Mouse (Mus musculus) urinary bladder, adult 18-20 months (tissue): ENCODE results near the gene Plcxd1.
"Not testable (repeated sequence)": the region's sequence is repeated elsewhere in the genome, so short reads cannot be mapped to it uniquely, and the experiment has no call there.

Source experiments
- DNase-seq, 2 experiments: peaks; one replicate each; pipeline ENCODE4 v3.0.0; 2022; ENCODE audit warnings: low spot score in 2 of 2, mixed read lengths in 2 of 2

Plcxd1 gene

DNA sequence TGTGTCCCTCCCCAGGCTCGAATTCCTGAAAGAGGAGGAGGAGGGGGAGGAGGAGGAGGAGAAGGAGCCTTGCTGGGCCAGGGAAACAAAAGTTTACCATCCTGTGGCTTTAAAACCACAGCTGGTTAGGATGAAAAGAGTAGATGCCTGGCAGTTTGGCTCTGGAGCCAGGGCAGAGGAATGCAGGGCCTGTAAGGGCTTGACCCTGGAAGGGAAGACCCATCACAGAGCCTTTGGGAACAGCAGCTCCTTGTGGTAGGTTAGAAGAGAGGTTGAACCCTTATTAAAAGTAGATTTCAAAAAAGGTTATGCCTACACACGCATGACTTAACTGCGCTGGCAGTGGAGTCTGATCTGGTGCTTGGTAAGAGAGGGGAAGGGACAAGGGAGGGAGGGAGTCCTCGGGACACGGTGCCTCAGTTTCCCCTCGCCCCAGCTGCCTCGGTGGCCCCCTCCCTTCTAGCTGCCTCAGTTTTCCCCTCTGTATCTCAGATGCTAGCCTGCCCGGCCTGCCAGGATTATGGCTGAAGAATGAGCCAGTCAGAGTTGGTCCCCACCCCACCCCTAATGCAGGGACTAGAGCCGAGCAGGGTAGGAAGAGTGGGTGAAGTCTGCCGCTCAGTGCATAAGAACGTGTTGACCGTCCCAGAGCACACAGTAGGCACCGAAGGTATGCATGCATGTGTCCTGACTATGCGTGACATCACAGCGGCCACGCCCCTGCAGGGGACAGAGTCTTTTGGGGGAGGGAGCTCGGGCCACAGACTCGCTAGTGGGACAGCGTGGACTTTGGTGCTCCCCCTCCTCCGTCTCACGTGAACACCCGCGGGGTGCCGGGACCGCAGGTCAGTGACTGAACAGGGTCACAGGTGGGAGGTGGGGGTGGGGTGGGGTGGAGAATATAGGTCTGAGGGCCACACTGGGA lies at the start of gene Plcxd1:
Plcxd1 (plus strand) TSS at position 314 of the 925 bp plus-strand sequence.
- no peak for DNase-seq

DNA sequence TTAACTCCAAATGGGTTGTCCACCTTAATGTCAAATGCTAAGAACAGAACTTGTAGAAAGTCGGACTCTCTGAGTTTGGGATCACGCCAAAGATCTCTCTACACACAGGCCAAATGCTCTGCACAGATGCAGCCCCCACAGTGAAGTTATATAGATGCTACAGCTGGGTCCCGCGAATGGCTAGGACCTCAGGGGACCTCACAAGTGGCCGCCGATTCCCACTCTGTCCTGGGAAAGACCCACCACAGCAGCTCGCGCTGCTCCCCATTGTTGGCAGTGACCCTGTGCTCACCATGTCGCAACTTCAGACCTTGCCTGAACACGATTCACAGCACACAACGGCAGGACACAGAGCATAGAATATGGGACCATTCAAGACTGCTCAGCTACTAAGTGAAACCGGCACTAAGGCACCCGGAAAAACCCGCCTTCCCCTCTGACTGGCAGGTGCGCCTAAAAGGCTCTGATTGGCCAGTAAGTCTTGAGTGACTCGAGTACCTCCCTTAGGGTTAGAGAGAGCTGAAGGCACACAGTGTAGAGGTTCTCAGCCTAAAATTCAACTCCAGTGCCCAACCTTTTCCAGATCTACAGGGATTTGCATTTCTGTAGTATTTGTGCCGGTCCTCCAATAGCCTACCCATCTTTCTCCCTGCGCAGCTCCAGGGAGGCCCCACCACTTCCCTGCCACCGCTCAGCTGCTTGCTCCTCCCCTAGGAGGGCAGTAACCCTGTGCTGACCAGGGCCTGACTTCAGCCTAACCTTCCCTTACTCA lies 41.9 kb upstream of the Plcxd1 start:
- peak; percentile 81 for DNase-seq

DNA sequence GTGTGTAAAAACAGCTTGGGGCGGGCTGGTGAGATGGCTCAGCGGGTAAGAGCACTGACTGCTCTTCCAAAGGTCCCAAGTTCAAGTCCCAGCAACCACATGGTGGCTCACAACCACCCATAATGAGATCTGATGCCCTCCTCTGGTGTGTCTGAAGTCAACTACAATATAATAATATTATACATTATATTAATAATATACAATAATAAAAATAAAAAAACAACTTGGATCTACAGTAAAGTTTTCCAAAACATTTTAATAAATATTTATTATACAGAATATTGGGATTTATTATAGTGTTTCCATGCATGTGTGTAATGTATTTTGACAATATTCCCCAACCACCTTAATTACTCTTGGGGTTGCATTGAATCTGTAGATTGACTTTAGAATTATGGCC lies 27.4 kb upstream of the Plcxd1 start, which contains the start of gene Gm17655:
Gm17655 (minus strand) TSS at position 101 of the 400 bp plus-strand sequence.
- not testable (repeated sequence) for DNase-seq

DNA sequence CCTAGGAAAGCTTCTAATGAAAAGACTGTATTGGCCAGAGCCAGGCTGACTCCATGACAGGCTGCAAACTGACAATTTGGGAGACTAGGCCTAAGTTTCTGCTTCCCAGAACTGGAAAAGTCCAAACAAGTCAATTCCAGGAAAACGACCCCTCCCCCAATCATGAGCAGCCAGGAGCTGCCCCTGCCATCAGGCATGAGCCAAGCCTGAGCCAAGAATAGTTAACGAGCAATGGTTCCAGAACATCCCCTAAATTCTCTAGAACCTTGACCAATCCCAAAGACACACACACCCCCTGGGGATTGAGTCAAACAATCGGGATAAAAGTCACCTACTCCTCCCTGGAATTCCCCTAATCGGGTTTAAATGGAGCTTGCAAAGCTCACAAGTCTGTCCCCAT lies 16.8 kb upstream of the Plcxd1 start:
- no peak for DNase-seq

DNA sequence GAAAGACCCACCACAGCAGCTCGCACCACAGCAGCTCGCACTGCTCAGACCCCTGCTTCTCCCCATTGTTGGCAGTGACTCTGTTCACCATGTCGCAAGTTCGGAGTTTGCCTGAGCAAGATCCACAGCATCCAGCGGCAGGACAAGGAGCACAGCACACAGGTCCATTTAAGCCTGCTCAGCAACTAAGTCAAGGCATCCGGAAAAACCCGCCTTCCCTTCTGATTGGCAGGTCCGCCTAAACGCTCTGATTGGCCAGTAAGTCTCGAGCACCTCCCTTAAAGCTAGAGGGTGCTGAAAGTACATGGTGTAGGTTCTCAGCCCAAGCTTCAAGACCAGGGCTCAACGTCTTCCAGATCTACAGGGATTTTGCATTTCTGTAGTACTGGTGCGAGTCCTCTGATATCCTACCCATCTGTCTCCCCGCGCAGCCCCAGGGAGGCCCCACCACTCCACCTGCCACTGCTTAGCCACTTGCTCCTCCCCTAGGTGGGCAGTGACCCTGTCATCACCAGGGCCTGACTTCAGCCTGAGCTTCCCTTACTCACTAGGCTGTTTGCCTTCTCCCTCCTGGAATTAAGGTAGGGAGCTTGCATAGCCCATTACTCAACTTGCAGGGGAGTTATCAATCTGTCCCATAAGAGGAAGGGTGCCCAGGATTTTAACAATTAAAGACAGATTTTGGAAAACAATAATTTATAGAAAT lies 13.5 kb upstream of the Plcxd1 start:
- DNase-seq = no peak

DNA sequence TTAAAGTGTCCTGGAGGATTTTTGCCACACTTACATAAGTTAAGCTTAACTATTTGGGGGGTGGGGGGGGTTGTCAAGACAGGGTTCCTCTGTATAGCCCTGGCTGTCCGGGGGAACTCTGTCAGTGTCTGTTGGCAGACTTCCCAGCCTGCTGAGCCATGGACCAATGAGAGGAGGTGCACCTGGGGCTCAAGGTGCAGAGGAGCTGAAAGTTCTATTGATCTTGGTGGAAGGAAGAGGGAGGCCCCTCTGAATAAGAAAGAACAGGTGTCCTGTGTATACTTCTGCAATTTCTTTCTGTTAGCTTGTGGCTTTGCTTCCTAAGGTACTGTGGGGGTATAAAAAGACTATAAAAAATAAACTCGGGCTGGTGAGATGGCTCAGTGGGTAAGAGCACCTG lies 8.2 kb upstream of the Plcxd1 start:
- no peak for DNase-seq

DNA sequence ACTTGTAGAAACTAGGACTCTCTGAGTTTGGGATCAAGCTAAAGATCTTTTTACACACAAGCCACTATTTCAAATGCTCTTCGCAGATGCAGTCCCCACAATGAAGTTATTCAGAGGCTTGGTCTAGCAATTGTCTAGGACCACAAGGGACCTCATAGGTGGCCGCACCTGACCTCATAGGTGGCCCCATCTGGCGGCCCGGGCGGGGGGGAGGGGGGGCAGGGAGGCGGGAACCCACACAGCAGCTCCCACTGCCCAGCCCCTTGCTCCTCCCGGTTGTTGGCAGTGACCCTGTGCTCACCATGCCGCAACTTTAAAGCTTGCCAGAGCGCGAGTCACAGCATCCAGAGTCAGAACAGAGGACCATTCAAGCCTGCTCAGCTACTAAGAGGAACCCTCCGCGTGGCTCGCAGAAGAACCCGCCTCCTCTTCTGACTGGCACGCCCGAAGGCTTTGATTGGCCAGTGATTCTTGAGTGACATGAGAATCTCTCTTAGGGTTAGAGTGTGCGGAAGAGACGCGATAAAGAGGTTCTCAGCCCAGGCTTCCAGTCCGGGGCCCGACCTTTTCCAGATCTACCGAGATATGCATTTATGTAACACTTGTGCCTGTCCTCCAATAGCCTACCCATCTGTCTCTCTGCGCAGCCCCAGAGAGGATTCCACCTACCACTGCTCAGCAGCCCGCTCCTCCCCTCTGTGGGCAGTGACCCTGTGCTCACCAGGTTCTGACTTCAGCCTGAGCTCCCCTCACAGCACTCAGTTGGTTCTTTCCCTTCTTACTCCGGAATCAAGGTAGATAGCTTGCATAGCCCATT lies 5.5 kb upstream of the Plcxd1 start, which contains the start of gene Gm35315:
Gm35315 (minus strand) TSS at position 391 of the 817 bp plus-strand sequence.
- DNase-seq = peak; percentile 78 to 80

DNA sequence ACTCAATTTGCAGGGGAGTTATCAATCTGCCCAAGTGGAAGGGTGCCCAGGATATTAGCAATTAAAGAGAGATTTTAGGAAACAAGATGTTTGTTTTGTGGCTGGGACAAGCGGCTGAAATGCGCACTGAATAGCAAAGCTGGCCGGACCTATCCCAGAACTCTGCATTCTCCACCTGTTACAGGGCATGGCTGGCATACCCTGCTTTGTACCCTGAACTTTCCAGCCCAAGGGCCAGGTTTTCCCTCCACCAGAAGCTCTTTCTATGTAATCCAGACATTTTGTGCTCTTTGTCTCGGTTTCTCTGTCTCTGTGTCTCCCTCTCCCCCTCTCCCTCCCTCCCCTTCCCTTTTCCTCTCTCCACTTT lies 4.9 kb upstream of the Plcxd1 start:
- DNase-seq = no peak

DNA sequence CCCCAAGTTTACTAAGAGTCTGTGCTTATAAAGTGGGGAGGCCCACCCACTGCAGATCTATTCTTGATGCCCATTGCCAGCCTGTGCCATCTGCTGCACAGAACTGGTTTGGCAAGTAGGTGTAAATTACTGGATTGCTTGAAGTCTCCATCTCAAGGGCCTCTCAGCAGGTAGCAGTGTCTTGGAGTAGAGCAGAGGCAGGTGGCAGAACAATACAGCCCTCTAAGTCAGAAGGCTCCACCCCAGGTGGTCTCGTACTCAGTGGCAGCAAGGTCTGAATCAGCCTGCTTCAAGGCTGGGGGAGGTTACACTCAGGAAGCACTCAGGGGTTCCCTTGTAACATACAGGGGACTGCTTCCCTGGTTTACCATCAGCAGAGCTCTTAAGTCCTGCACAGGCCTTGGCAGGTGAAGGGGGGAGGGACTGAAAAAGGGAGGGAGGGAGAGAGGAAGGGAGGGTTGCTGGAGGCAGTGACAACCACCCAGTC lies 735 bp upstream of the Plcxd1 start:
- no peak for DNase-seq

DNA sequence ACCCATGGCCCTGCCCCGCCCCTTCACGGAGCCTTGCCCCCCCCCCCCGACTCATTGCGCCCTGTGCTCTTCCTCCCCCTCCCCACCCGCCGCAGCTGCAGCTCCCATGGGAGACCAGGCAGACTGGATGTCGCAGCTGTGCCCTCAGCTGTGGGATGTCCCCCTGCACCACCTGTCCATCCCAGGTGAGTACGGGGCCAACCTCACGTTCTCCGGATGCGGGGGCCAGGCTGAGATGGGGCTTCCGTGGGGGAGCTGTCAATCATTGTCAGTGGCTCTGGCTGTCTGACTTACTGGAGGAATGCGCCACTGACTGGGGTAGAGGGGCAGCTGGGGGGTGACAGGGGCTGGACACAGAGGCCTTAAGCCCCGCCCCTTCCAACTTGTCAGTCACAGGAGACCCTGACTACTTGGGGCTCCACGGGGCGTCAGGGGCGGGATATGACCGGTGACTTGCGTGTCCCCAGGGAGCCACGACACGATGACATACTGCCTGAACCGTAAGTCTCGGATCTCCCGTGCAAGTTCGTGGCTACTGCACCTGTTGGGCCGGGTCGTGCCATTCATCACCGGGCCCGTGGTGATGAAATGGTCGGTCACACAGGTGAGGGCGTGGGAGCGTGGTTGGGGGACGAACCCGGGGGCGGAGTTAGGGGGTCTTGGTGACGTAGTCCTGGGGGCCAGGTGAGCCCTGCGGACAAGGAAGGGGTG lies 1.3 kb downstream of the Plcxd1 start:
- no peak for DNase-seq

DNA sequence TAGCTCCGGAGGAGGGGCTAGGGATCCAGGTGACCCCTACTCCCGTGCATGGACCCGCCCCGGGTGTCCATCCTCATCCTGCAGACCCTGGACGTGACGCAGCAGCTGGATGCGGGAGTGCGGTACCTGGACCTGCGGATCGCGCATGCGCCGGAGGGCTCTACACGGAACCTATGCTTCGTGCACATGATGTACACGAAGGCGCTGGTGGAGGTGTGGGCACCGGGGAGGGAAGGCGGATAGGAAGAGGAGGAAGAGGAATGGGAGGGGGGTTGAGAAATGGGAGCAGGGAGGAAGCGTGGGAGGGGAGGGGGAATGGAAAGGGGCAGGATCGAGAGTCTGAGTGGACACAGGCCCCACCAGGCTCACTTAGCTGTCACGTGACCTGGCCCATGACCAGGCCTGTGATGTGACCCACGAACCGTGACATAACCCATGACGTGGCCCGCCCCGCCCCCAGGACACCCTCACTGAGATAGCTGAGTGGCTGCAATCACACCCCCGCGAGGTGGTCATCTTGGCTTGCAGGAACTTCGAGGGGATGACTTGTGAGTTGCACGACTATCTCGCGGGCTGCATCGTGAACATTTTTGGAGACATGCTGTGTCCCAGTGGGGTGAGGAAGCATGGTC lies 2.1 kb downstream of the Plcxd1 start:
- no peak for DNase-seq

DNA sequence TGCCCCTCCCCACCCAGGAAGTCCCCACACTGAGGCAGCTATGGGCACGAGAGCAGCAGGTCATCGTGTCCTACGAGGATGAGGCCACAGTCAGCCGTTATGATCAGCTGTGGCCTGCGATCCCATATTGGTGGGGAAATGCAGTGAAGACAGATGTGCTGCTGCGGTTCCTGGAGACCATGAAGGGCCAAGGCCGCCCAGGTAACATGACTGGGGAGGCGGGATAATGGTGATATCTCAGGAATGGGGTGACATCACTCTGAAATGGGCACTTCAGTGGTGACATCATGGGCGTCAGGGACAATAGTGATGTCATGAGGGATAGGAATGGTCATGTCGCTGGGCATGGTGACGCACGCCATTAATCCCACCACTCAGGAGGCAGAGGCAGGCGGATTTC lies 2.7 kb downstream of the Plcxd1 start:
- no peak for DNase-seq

DNA sequence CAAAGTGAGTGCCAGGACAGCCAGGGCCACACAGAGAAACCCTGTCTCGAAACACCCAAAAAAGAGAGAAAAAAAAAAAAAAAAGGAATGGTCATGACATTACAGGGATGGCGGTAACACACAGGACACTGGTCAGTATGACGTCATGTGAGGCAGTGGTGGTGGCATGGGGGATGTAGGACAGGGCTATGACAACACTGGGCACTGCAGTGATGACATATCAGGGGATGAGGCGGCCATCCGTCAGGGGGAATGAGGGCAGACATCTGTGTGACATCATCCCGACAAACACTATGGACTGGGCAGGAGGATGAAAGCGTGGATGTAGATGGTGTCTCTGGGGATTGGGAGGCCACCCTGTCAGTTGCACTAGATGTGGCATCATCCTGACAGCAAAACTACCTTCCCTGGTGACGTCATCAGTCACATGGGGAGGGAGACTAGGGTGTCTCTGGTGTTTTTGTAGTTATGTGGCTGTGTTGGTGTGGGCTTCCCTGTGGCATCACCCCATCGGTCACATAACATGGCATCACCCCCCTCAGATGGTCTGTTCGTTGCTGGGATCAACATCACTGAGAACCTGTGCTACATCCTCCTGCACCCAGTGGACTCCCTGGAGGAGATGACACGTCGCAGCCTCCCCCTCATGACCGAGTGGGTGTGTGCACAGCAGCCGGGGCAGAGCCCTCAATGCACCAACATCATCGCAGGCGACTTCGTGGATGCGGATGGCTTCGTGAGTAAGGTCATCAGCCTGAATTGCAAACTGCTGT lies 3.3 kb downstream of the Plcxd1 start:
- DNase-seq = no peak

DNA sequence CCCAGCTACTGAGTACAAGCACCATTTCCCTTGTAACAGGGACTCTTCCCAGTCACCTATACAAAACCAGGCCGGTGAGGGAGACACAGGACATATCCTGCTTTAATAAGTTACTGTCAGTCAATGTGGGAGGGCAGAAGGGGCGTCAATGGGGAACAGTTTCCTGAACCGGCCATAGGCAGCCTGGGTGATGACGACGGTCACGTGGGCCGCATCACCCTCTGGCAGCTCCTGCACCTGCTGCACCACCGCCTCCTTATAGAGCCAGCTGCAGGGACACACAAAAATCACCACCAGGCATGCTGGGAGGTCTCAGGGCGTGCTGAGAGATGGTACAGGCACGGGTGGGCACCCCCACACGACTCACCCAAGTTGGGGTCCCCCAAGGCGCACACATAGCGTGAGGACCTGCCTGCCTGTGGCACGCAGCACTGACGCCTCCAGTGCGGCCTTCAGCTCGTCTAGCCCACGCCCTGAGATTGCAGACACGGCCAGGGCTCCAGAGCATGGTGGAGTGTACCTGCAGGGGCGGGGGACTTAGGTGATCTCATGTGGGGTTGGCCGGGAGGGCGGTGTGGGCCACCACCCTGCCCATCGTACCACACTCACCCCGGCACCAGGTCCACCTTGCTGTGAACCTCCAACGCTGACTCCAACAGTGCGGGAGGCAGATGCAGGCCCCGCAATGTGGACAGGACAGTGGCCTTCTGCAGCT lies 4.3 kb downstream of the Plcxd1 start:
- no peak for DNase-seq

DNA sequence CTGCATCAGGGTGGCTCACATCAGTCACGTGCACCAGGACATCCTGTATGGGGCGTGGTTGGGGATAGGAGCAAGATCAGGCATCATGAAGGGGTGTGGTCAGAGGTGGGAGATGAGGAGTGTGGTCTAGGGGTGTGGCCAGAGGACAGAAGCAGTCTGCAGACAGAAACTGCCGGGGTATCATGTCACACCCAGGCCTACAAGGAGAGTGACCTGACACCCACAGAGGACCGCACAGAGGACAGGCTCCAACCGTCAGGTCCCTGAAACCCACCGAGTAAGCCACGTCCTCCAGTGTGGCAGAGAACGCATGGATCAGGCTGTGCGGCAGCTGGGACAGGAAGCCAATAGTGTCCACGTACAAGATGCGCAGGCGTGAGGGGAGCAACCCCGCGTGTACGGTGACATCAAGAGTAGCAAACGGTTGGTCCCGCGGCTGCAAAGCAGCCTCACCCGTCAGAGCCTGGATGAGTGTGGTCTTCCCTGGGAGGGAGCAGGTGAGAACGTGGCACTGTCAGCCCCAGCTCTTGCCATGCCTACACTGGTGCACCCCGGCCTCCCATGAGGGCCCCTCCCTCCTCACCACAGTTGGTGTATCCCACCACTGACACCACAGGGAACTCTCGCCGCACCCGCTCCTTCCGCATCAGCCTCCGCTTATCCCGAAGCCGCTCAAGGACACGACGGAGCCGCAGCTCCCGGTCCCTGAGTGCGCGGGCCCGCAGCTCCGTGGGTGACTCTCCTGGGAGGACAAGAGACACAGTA lies 5.0 kb downstream of the Plcxd1 start:
- DNase-seq = no peak

DNA sequence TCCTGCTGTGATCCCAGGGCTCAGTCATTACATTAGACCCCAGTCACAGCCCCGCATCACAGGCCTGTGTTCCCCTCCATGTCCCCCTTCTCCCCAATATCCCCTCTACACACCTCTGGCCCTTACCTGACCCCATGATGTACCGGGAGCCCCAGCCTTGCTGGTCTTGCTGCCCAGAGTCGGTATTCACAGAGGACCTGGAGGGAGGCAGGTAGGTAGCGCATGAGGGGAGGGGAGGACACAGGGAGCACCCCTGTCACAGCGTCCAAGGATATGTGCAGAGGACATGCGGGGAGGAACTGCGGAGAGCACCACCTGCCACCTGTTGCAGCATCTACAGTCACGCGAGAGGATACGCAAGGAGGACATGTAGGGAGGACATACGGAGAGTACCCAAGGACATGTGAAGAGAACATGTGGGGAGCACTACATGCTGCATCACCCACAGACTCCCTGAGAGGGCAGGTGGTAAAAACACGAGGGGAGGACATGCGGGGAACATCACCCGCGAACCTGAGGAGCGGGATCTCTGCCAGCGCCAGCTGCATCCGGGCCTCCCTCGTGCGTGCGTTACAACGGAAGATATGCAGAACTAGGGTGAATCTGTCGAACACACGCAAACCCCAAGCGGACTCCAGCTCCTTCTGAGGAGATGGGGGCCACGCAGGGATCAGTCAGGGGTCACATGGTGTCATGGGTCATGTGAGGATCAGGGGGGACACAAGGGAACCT lies 6.5 kb downstream of the Plcxd1 start:
- no peak for DNase-seq
